Mouse (Mus musculus): ENCODE measurements around the gene Baiap2. TPM values are rescaled to one million over a fixed set of nuclear protein-coding genes. Genes with fewer than 3 reads are reported as not detected.

The Baiap2 gene
- total and polyA plus RNA-seq, 3 experiments: 5.8 to 10.9 (median 10.3) TPM

- H3K27ac ChIP-seq: no peak overlapping the region
- intact Hi-C loops (cut with DNase I): loop anchor here (2.0 to 10.0 kb wide), 2 partner anchors 21 to 161 kb away; partner anchors contain the start of genes Chmp6, Ndufaf8 and Tepsin
These were observed 8.6 kb upstream of the Baiap2 start for GRCm38 (mm10) chr11:119933819-119934583.

GRCm38 (mm10) chr11:119934773-119935172, 7.8 kb upstream of the Baiap2 start:
- DNase-seq: no peak
- Histone ChIP-seq H3K27ac (no peak overlapping the region), H3K27me3 (ENCODE audit: control insufficient read depth, insufficient read depth, low read length) (no peaks in the 10 kb centered on the region), H3K4me3 (no peak overlapping the region), H3K9ac (ENCODE audit: low read depth, low read length) (no peak overlapping the region), H3K4me1 (ENCODE audit: control insufficient read depth, insufficient read depth, low read length) (peaks cover 6% of the 10 kb centered on the region), H3K79me2 (replicated peaks; ENCODE audit: control insufficient read depth, insufficient read depth, low read length) (no peaks in the 10 kb centered on the region), H3K36me3 (ENCODE audit: control insufficient read depth, insufficient read depth, low read length) (no peaks in the 10 kb centered on the region)
- WGBS: 80% methylated on average over 8 of the region's 8 CpGs
- TF ChIP-seq POLR2A (IDR thresholded peaks at IDR 0.05; ENCODE audit: insufficient read depth, low read depth, low read length) (no peak), CTCF (IDR thresholded peaks at IDR 0.05) (no peak), EP300 (IDR thresholded peaks at IDR 0.05; ENCODE audit: insufficient read depth, low read depth, low read length) (no peak)
- intact Hi-C loops (cut with DNase I): loop anchor here (1.0 to 10.0 kb wide), 3 partner anchors 22 to 160 kb away; partner anchors contain the start of genes Chmp6, Ndufaf8 and Tepsin

More at GRCm38 (mm10) chr11:119933819-119934583, 8.6 kb upstream of the Baiap2 start:
- no peaks in the 10 kb centered on the region for H3K27me3 ChIP-seq (ENCODE audit: control insufficient read depth, insufficient read depth, low read length)
- no peak overlapping the region for H3K9ac ChIP-seq (ENCODE audit: low read depth, low read length)
- no peaks in the 10 kb centered on the region for H3K36me3 ChIP-seq (ENCODE audit: control insufficient read depth, insufficient read depth, low read length)
- DNase-seq: no peak
- no peaks in the 10 kb centered on the region for H3K79me2 ChIP-seq (replicated peaks; ENCODE audit: control insufficient read depth, insufficient read depth, low read length)
- 82% methylated on average over 8 of the region's 8 CpGs for WGBS
- no peak overlapping the region for H3K4me3 ChIP-seq
- H3K4me1 ChIP-seq (ENCODE audit: control insufficient read depth, insufficient read depth, low read length): peaks cover 6% of the 10 kb centered on the region
- TF ChIP-seq POLR2A (IDR thresholded peaks at IDR 0.05; ENCODE audit: insufficient read depth, low read depth, low read length): no peak
- no peak for TF ChIP-seq EP300 (IDR thresholded peaks at IDR 0.05; ENCODE audit: insufficient read depth, low read depth, low read length)
- TF ChIP-seq CTCF (IDR thresholded peaks at IDR 0.05): no peak

- Histone ChIP-seq H3K79me2 (replicated peaks; ENCODE audit: control insufficient read depth, insufficient read depth, low read length) (no peaks in the 10 kb centered on the region), H3K27ac (no peak overlapping the region), H3K9ac (ENCODE audit: low read depth, low read length) (no peak overlapping the region), H3K27me3 (ENCODE audit: control insufficient read depth, insufficient read depth, low read length) (no peaks in the 10 kb centered on the region), H3K4me3 (no peak overlapping the region), H3K4me1 (ENCODE audit: control insufficient read depth, insufficient read depth, low read length) (peaks cover 6% of the 10 kb centered on the region), H3K36me3 (ENCODE audit: control insufficient read depth, insufficient read depth, low read length) (no peaks in the 10 kb centered on the region)
- 46% methylated on average over 6 of the region's 6 CpGs for WGBS
- TF ChIP-seq CTCF (IDR thresholded peaks at IDR 0.05) (peak; percentile 89), EP300 (IDR thresholded peaks at IDR 0.05; ENCODE audit: insufficient read depth, low read depth, low read length) (no peak)
- peak; percentile 63 to 76 for DNase-seq
- intact Hi-C loops (cut with DNase I): loop anchor here (1.0 to 10.0 kb wide), 3 partner anchors 23 to 159 kb away; partner anchors contain the start of genes Chmp6, Ndufaf8 and Tepsin
These were observed 7.1 kb upstream of the Baiap2 start for GRCm38 (mm10) chr11:119935457-119935856.

DNA sequence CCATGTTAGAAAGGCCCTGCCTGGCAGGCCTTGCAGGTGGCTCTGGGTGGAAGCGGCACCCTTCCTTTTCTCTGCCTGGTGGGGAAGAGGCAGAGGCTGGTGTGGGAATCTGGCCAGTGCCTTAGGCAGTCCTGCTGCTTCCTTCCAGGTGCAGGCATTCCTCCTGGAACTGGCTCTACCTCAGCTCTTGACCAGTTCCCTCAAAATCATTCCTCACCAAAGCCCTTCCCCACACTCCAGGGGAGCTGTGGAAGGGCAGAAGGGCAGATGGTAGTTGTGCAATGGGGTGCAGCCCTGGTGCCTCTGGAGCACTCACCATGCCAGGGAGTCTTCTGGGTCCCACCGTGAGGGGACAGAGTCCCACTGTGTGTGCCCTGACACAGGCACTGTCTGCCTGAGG, 6.1 kb upstream of the Baiap2 start:
- no peak for DNase-seq
- H3K27ac ChIP-seq: no peak overlapping the region
- TF ChIP-seq POLR2A (IDR thresholded peaks at IDR 0.05; ENCODE audit: insufficient read depth, low read depth, low read length) (no peak), EP300 (IDR thresholded peaks at IDR 0.05; ENCODE audit: insufficient read depth, low read depth, low read length) (no peak), CTCF (IDR thresholded peaks at IDR 0.05) (no peak)
- H3K4me1 ChIP-seq (ENCODE audit: control insufficient read depth, insufficient read depth, low read length): peaks cover 6% of the 10 kb centered on the region
- 60% methylated on average over 2 of the region's 2 CpGs for WGBS
- no peaks in the 10 kb centered on the region for H3K27me3 ChIP-seq (ENCODE audit: control insufficient read depth, insufficient read depth, low read length)
- intact Hi-C loops (cut with DNase I): loop anchor here (10.0 kb wide), 1 partner anchor 158 kb away; the partner anchor contains the start of genes Ndufaf8 and Tepsin
- H3K4me3 ChIP-seq: no peak overlapping the region
- H3K79me2 ChIP-seq (replicated peaks; ENCODE audit: control insufficient read depth, insufficient read depth, low read length): no peaks in the 10 kb centered on the region
- no peak overlapping the region for H3K9ac ChIP-seq (ENCODE audit: low read depth, low read length)
- no peaks in the 10 kb centered on the region for H3K36me3 ChIP-seq (ENCODE audit: control insufficient read depth, insufficient read depth, low read length)

- Histone ChIP-seq H3K4me1 (ENCODE audit: control insufficient read depth, insufficient read depth, low read length) (peaks cover 6% of the 10 kb centered on the region), H3K79me2 (replicated peaks; ENCODE audit: control insufficient read depth, insufficient read depth, low read length) (no peaks in the 10 kb centered on the region), H3K9ac (ENCODE audit: low read depth, low read length) (no peak overlapping the region), H3K27ac (no peak overlapping the region), H3K4me3 (no peak overlapping the region), H3K27me3 (ENCODE audit: control insufficient read depth, insufficient read depth, low read length) (no peaks in the 10 kb centered on the region), H3K36me3 (ENCODE audit: control insufficient read depth, insufficient read depth, low read length) (no peaks in the 10 kb centered on the region)
- TF ChIP-seq POLR2A (IDR thresholded peaks at IDR 0.05; ENCODE audit: insufficient read depth, low read depth, low read length) (no peak), EP300 (IDR thresholded peaks at IDR 0.05; ENCODE audit: insufficient read depth, low read depth, low read length) (no peak), CTCF (IDR thresholded peaks at IDR 0.05) (no peak)
- 49% methylated on average over 12 of the region's 12 CpGs for WGBS
- DNase-seq: no peak
- intact Hi-C loops (cut with DNase I): loop anchor here (10.0 kb wide), 1 partner anchor 158 kb away; the partner anchor contains the start of genes Ndufaf8 and Tepsin
These were observed 5.3 kb upstream of the Baiap2 start for GRCm38 (mm10) chr11:119937216-119937615.

Data from heart, adult 2 months (tissue).